Mouse (Mus musculus) telencephalon, adult 2 months (tissue): Measurements from ENCODE around the gene Hpgds.

Source experiments
- DNase-seq: peaks from one replicate; pipeline ENCODE4 v3.0.0-alpha.2; 2011; ENCODE audit warnings: low read depth, low spot score

The Hpgds gene

DNA sequence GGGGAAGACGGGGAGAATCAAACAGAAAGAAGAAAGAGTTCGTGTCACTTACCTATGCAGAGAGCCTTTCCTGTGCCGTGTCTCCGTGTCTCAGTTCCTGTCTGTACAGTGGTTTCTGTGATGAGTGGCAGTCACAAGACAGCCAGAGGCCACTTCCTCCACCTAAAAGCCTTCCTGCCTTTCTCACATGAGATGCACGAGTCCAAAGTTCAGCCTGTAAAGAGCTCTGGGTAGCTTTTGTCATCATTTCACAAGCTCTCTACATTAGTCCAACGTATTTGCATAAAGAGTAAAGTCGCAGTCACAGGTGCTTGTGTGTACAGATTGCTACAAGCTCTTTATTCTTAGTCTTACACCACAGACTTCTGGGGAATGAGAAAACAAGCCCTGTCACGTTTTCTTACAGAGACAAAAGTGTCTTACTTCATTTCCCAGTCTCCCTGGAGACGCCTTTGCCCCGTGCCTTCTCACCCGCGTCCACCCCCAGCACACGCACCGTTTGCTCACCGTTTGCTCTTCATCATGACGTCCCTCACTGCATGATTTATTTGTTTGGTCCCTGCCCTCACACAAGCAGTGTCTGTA is at the start of gene Hpgds:
Gene Hpgds (minus strand): TSS at position 288 of the 585 bp plus-strand sequence.
- no peak for DNase-seq

DNA sequence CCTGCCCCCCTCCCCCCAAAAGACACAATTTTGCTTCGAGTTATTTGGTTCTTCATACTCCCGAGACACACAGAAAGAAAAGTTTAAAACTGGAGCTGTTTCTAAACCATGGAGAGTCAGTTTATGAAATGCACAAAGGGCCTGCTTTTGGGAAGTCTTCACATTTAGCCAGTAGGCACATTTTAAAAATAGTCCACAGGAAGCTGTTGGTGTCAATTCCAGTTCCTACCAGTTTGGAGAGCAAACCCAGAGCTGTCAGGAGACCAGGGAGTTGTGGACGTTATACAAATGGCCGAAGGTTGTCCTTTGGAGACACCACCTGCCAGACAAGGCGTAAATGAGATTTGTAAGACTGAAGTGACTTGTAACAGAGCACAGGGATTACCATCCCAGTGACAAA is 20.3 kb upstream of the Hpgds start:
- peak; percentile 24 for DNase-seq

DNA sequence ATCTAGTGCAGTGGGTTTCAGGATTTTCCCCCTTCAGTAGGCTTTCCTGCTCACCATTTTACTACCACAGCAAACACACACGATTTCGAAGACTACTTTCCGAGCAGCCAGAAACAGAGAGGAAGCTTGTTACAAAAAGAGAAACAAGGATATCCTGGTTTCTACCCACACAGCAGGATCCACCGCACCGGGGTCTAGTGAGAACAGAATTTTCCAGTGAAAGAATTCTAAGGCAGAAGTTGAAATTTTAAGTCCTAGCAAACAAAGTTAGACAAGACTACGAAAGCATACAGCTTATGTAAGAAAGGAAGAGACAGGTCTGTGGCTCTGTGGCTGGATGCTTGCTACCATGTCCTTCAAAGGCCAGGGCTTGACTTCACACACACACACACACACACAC is 19.4 kb upstream of the Hpgds start:
- peak; percentile 55 for DNase-seq

DNA sequence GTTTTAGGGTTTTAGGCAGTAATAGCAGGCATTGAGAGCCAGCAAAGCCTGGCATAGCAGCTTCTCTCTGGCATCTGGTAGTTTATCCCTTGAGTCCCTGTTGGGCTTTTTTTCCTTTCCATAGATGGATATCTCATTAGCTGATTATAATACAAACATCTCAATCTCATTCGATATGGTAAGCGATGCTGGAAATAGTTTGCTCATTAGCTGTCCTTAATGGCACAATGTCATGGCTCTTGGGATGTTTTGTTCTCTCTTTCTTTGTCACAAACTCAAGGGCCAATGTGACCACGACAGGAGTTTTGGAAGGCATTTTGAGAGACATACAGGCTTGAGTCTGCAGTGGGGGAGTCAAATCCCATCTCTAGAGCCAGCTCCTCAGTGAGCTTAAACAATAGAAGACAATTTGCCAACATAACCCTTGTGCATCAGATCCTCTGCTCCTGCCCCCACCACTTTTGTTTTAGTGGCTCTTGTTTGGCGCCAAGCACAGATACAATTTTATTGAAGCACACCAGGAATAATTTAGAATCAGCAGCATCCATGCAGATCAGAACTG is 14.8 kb upstream of the Hpgds start:
- DNase-seq, result no peak

DNA sequence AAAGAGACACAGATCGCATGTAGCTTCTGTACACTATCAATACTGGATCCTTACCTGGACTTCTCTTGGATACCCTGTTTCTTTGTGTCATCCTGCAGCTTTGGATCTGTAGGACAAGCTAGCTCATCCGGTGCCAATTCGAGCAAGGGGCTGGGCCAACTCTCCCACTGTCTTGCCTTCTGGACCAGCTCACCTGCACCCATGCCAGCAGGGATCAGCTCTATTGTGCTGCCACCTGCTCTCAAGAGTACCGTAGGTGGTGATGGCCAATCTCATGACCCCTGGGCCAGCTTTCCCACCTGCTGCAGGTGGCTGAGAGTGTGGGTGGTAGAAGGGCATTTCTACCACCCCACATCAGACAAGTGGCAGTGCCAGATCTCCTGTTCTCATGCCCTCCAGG is 12.3 kb upstream of the Hpgds start:
- DNase-seq, result no peak

DNA sequence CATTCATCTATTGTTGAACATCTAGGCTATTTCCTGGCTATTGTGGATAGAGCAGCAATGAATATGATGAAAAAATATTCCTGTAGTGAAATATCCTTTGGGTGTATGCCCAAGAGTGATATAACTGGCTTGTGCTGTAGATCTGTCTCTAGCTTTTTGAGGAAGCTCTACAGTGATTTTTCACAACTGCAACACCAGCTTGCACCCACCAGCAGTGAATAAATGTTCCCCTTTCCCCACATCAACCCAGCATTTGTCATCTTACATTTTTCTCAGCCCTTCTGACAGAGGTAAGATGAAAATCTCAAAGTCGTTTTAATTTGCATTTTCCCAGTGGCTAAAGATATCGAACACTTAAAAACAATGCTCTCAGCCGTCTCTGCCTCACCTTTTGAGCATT is 8.9 kb upstream of the Hpgds start:
- peak; percentile 38 for DNase-seq

DNA sequence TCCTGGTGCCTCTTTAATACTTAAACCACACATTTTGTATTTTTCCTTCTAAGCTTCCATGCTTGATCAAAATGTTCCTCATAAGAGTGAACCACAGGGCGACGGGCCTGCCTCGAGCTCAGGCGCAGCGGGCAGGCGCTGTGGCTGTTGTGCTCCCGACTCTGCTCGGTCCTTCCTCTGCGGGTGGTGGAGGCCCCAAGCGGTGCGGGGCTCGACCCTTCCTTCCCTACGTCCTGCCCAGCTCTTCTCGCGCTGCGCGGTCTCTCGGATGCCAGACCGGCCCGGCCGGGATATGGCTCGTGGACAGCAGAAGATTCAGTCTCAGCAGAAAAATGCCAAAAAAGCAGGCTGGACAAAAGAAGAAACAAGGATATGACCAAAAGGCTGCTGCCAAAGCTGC is 6.0 kb upstream of the Hpgds start:
- no peak for DNase-seq

DNA sequence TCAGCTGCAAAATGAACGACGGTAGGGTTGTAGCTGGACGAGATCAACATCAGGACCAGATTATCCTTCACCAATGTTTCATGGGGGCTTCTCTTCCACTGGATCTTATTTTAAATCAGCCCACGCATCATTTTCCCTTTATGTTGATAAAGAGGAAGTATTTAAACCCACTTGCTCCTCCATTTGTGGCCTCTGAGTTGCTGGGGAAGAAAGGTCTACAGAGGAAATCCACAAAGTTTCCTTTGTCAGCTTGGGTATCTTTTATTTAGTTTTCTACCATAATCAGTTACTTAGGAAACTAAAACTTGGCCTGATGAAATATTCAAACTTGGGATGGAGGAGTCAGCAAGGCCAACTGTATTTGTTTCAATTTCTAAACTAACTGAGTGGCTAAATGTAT is 1.7 kb upstream of the Hpgds start:
- DNase-seq, result no peak

DNA sequence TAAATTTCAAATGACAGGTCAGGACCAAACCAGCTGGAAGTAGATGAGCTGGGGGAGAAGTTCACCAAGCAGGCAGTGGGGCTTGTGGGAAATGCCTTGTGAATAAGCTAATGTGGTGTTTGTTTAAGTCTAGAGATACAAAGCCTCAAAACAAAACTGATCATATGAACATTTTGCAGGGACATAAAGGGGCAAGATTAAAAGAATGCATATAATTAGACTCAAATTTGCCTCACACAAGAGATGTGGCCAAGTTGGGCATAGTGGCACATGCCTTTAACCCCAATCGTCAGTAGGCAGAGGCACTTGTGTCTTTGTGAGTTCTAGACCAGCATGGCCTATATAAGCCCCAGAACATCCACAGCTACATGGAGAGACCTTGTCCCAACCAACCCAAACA is 2.4 kb downstream of the Hpgds start:
- DNase-seq, result no peak

DNA sequence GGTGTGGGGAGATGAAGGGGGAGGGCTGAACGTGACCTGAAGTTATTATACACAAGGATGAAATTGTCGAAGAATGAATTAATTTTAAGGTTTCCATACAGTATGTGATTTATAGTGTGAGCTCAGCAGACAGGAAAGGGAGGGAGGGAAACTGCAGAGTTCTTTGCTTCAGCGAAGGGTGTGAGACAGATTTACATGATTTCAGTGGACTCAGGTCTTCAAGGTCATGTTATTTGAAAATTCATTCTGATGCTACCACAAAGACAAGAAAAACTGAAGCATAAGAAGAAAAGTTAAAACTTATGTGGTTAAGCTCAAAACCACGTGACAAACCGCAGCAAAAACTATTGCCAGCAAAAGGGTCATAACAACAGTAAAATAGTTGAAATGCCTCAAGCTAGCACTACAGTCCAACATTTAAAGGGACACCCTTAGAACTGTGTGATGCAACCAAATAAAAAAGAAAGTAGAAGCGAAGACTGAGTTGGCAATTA is 3.9 kb downstream of the Hpgds start:
- DNase-seq, result no peak

DNA sequence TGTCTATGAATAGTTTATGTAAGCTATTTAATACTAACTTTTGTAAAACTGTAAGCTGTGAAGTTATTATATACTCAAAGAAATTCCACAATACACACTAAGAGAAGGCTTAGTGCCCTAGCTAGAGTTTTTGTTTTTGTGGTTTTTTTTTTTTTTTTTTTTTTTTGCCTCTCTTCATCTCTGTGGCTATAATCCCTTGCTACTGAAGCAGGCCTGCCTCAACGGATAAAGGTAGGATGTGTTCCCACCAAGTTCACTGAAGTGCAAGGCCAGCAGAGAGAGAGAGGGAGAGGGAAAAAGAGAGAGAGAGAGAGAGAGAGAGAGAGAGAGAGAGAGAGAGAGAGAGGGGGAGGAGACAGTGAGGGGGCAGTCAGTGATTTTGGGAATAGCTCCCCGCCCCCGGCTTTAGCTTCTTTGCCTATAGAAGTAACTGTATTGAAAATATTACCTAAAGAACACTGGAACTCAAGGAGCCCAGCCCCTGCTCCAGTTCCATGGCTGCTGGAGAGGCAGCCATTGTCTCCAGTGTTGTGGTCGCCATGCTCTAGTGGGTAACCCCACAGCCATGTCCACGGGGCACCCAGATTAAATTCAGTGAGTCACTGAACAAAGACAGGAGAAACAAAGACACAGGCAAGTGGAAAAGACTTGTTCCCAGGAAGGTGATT is 4.5 kb downstream of the Hpgds start:
- DNase-seq, result no peak

DNA sequence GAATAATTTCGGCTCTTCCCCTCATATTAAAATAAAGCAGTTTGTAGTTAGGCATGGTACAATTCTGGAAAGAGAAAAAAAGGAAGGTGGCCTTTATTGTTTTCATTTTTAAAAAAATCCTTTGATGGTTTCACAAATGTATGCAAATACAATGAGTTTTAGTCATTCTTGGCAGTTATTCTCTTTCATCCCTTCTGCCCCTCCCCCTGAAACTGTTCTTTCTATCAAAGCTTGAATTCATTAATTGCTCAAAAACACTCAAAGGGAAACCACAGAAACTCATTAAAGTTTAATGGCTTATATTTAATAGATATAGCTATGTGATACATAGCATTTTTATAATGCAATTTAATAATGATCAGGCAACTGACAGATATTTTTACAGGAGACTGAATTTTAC is 6.5 kb downstream of the Hpgds start:
- DNase-seq, result no peak

DNA sequence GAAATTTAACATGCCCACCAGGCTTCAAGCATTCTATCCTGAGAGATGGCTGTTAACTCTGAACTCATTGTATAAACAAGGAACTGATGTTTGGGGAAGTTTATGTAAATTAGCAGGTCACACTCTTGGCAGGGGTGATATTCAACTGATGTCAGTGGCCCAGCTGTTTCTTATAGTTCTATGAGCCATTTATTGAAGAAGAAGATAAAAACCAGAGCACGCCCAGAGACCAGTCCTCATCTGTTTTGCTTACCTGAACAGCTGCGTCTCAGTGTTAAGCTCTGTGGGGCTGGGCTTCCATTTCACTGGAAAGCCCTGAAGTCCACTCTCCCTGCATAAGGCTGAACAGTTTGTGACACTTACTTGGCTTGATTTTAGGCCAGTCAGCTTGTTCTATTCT is 6.9 kb downstream of the Hpgds start:
- no peak for DNase-seq

DNA sequence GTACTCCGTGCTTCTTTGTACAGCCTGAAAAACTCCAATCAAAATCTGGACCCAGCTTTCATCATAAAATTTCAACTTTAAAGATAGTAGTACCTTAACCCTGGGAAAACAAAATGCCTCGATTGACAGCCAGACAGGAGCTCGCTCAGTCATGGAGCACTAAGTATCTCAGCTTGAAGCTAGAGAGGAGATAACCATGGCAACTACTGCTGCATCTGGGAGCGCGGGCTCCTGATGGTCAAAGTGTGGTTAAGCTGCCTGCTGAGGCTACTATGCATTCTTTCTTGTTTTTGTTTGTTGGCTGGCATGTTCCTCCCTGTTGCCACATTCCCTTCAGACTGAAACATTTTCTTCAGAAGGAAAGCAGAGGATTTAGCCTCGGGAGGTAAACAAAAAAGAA is 12.3 kb downstream of the Hpgds start:
- DNase-seq, result no peak

DNA sequence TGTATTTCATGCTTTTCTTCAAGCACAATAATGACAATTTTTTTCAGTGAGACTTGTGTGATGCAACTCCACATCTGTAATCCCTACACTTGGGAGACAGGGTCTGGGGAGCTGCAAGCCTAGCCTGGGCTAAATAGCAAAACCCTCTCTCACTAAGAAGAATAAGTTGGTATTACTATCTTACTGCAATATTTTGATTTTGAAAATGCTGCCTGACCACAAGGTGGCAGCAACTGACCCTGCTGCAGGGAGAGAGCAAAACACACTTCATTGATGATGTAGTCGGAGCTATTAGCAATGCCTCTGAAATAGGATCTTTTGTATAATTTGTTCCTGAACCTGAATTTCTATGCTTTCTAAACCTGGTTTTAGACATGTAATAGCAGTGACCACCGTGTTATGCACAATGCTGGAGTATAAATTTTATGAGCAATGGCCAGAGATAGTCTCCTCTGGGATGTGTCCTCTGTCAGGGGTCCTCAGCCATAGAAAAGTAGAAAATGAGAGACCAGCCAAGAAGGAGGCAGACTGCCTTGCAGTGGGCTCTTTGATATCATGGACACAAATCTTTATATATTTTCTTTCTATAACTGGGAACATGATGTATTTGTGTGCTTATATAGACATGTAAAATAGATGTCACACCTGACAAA is 18.5 kb downstream of the Hpgds start:
- DNase-seq, result peak; percentile 39

DNA sequence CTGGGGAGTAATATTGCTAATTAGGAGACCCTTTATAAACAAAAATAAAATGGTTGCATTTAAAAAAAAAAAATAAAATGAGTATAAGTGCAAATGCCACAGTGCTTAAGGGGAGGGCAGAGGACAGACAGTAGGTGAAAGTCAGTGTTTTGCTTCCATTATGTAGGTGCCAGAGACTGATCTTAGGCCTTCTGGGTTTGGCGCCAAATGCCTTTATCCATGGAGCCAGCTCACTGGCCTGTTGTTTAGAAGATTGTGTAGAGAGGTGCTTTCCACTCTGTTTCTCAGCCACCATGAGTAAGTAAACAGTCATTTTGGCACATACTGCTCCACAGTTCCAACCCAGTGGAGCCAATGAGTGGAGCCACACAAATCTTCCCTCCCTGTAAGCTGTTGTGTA is 27.2 kb downstream of the Hpgds start:
- no peak for DNase-seq

DNA sequence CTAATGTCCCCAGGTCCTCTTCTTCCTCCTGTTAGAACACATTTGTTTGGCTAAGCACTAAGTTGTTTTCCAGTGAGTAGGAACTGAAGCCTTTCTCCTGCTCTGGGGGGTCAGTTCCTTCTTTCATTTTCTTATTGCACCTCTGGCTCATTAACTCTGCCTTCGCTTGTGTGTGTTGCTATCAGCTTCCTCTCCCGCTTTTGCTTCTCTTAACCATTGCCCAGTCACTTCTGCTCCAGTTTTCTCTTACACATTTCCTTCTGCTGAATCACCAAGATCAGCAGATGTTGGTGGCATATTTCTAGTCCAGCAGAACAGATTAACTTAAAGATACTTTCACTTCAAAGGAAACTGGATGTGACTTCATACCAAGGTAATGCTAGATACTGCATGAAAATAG is 29.8 kb downstream of the Hpgds start:
- DNase-seq, result peak; percentile 19

DNA sequence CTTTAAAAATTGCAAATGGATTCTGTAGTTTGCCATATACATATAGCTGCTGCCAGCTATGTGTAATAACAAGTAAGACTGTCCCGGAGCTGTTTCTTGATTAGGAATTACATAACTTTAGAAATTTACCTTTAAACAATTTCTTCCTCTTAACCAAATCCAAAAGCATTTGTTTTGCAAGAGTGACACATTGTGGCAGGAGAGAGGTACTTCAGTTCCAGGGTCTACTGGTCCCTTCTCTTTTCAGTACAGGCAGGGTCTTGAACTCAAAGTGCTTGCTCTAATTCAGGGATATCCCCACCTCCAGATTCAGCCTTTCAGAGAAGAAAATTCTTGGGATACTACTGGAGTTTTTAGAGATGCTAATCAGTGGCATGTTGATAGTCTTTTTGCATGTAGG is 65.6 kb downstream of the Hpgds start:
- no peak for DNase-seq

DNA sequence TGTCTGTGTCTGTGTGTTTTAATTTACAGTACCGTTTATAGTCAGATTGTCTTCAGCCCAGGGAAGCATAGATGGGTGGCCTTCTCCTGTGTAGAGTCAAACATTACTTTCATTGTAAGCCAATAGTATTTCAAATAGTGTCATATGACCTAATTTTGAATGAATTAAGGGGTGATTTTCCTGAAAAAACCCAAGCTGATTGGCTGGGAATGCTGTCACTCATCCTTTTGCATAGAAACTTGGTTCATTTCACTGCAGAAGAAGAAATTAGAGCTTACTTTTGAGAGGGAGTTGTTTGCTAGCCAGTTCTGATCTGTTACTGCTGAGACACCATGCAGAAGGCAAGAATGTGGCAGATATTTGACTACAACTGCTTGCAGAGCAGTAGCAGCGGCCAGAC is 69.5 kb downstream of the Hpgds start:
- peak; percentile 12 for DNase-seq
